Mouse (Mus musculus) midbrain, postnatal 0 days (tissue): ENCODE measurements around the gene Lgals3. TPM values are rescaled to one million over a fixed set of nuclear protein-coding genes. Genes with fewer than 3 reads are reported as not detected.

Experiments
- ATAC-seq: fragments of 200-750 bp; cut with Nextera tagmentation; 2 replicates; pipeline ENCODE4 v1.8.0; 2017; ENCODE audit warnings: moderate number of reproducible peaks, mild to moderate bottlenecking, moderate TSS enrichment, moderate library complexity; ENCODE audit not compliant: low FRiP score
- DNase-seq: peaks from one replicate; pipeline ENCODE4 v3.0.0-alpha.2; 2015; ENCODE audit warnings: low spot score
- H3K27ac ChIP-seq: fragments of 300-500 bp; sonication (generic); 2 replicates; pipeline ENCODE4 v1.5.1; 2014; ENCODE audit warnings: low read depth, mild to moderate bottlenecking, low read length, mixed read lengths
- H3K27me3 ChIP-seq: fragments of 300-500 bp; sonication (generic); 2 replicates; pipeline ENCODE4 v1.6.1; 2014; ENCODE audit warnings: low read length, control low read depth, mixed read lengths; ENCODE audit not compliant: insufficient read depth
- H3K36me3 ChIP-seq: fragments of 300-500 bp; sonication (generic); 2 replicates; pipeline ENCODE4 v1.6.1; 2014; ENCODE audit warnings: low read length, control low read depth, mixed read lengths; ENCODE audit not compliant: insufficient read depth
- H3K4me1 ChIP-seq: fragments of 300-500 bp; sonication (generic); 2 replicates; pipeline ENCODE4 v1.6.1; 2014; ENCODE audit warnings: mild to moderate bottlenecking, control low read depth, antibody characterized with exemption, low read length, mixed read lengths; ENCODE audit not compliant: insufficient read depth
- H3K4me2 ChIP-seq: fragments of 300-500 bp; sonication (generic); 2 replicates; pipeline ENCODE4 v1.6.1; 2014; ENCODE audit warnings: low read depth, mild to moderate bottlenecking, low read length, mixed read lengths; ENCODE audit not compliant: poor library complexity, severe bottlenecking
- H3K4me3 ChIP-seq: fragments of 300-500 bp; sonication (generic); 2 replicates; pipeline ENCODE4 v1.5.1; 2014; ENCODE audit warnings: low read depth, mild to moderate bottlenecking, low read length, moderate library complexity
- H3K9ac ChIP-seq: fragments of 300-500 bp; sonication (generic); replicated peaks from 2 replicates; pipeline ENCODE4 v1.6.1; 2014; ENCODE audit warnings: mild to moderate bottlenecking, low read length, moderate library complexity, mixed read lengths; ENCODE audit not compliant: poor library complexity, severe bottlenecking
- H3K9me3 ChIP-seq: fragments of 300-500 bp; sonication (generic); 2 replicates; pipeline ENCODE4 v1.6.1; 2016; ENCODE audit warnings: low read length, control low read depth
- CTCF ChIP-seq: IDR thresholded peaks from 2 replicates; pipeline ENCODE4 v1.5.1; 2016; ENCODE audit warnings: antibody characterized with exemption, mild to moderate bottlenecking
- WGBS: fragments of 180-500 bp; shearing (Covaris S2); extraction: QIAGEN DNeasy Blood & Tissue Kit; methylation state at CpG from one replicate; pipeline ENCODE4 v1.1.7; 2014; 5-methylcytosine and 5-hydroxymethylcytosine counted together
- polyA plus RNA-seq: library from polyadenylated mRNA; unstranded; fragments of >200 nt; fragmentation: Nextera tagmentation; extraction: Ambion mirVana; gene quantifications from 2 replicates; pipeline ENCODE4 v1.2.1, GENCODE M21; 2015
- total RNA-seq: library from RNA; depleted of rRNA; stranded (reverse); fragments of >200 nt; gene quantifications from 2 replicates; pipeline ENCODE4 v1.2.3, GENCODE M21; 2014

Gene Lgals3
- total and polyA plus RNA-seq, 2 experiments from 2014 or later = 3.7 to 6.3 TPM

- no peak overlapping the region for H3K4me3 ChIP-seq
- no peak overlapping the region for H3K9ac ChIP-seq
- H3K4me2 ChIP-seq = no peak overlapping the region
- DNase-seq = no peak
- 91% methylated on average over 2 of the region's 2 CpGs for WGBS
- no peaks in the 10 kb centered on the region for H3K9me3 ChIP-seq
- H3K36me3 ChIP-seq = no peaks in the 10 kb centered on the region
- TF ChIP-seq CTCF = no peak
- H3K4me1 ChIP-seq = 0 out of 2 replicates have a peak, but pooled peaks cover under 1% of the 10 kb centered on the region
- H3K27me3 ChIP-seq = no peaks in the 10 kb centered on the region
- no peak for ATAC-seq
- no peak overlapping the region for H3K27ac ChIP-seq
Observed at GRCm38 (mm10) chr14:47361418-47361817, 6.1 kb upstream of the Lgals3 start.

GRCm38 (mm10) chr14:47361899-47362298, 5.7 kb upstream of the Lgals3 start:
- TF ChIP-seq CTCF = no peak
- Histone ChIP-seq H3K36me3 (no peaks in the 10 kb centered on the region), H3K9ac (no peak overlapping the region), H3K9me3 (no peaks in the 10 kb centered on the region), H3K4me3 (no peak overlapping the region), H3K27me3 (no peaks in the 10 kb centered on the region), H3K27ac (no peak overlapping the region), H3K4me2 (no peak overlapping the region), H3K4me1 (peaks cover 5% of the 10 kb centered on the region; the same call in 1 of the 2 replicates)
- ATAC-seq (no peak), DNase-seq (no peak)
- 89% methylated on average over 9 of the region's 9 CpGs for WGBS

- DNase-seq (no peak), ATAC-seq (no peak)
- no peak overlapping the region for H3K9ac ChIP-seq
- no peaks in the 10 kb centered on the region for H3K9me3 ChIP-seq
- H3K27me3 ChIP-seq = no peaks in the 10 kb centered on the region
- TF ChIP-seq CTCF = no peak
- H3K4me2 ChIP-seq = peak overlapping the region; percentile 2; the same call in 1 of the 2 replicates
- H3K27ac ChIP-seq = no peak overlapping the region
- peaks cover 13% of the 10 kb centered on the region; the same call in 1 of the 2 replicates for H3K4me1 ChIP-seq
- no peaks in the 10 kb centered on the region for H3K36me3 ChIP-seq
- WGBS = 47% methylated on average over 21 of the region's 21 CpGs
- no peak overlapping the region for H3K4me3 ChIP-seq
Observed at GRCm38 (mm10) chr14:47364742-47365449, 2.7 kb upstream of the Lgals3 start.

DNA sequence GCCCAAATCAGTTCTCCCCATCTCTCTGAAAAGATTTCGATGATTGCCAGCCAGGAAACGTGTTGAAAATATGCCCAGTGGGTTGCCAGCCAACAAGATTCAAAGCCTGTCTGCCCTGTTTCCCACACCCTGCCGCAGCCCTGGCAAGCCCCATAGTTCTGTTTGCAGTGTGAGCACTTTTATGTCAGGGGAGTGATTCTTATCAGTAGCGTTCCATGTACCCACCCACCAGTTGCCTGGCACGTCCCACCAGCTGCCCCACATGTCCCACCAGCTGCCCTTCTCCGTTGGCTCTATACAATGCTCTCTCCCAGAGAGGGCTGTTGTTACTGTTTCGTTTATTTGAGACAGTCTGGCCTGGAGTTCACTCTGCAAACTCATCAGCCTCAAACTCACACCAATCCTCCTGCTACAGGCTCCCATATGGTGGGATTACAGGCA, 650 bp upstream of the Lgals3 start:
- H3K4me2 ChIP-seq = no peak overlapping the region
- H3K27ac ChIP-seq = peak overlapping the region; percentile 79; the same call in 1 of the 2 replicates
- no peak overlapping the region for H3K9ac ChIP-seq
- H3K4me1 ChIP-seq = peaks cover 13% of the 10 kb centered on the region; the same call in 1 of the 2 replicates
- ATAC-seq (peak; percentile 54), DNase-seq (peak; percentile 67)
- 37% methylated on average over 7 of the region's 7 CpGs for WGBS
- no peak overlapping the region for H3K4me3 ChIP-seq
- no peaks in the 10 kb centered on the region for H3K9me3 ChIP-seq
- H3K27me3 ChIP-seq = no peaks in the 10 kb centered on the region
- no peak for TF ChIP-seq CTCF
- no peaks in the 10 kb centered on the region for H3K36me3 ChIP-seq

DNA sequence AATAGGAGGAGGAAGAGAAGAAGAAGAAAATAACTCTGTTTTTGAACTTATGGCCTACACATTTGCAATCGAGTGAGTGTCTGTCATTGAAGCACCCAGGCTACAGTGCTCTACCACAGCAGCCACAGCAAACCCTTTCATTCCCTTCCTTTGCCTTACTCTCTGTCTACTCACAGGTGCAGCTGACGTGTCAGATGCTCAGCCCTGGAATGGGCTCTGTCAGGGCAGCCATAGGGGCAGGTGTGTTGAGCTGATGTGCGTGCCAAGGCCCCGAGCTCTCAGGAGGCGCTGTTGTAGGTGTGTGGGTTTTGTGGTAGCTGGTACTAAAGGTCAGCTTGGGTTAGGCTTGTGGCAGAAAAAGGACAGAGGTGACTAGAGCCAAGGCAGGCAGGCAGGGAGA, 2.2 kb downstream of the Lgals3 start:
- Histone ChIP-seq H3K36me3 (no peaks in the 10 kb centered on the region), H3K9me3 (no peaks in the 10 kb centered on the region), H3K27ac (no peak overlapping the region), H3K9ac (no peak overlapping the region), H3K27me3 (0 out of 2 replicates have a peak, but pooled peaks cover 7% of the 10 kb centered on the region), H3K4me3 (no peak overlapping the region), H3K4me2 (no peak overlapping the region), H3K4me1 (peaks cover 20% of the 10 kb centered on the region)
- ATAC-seq (no peak), DNase-seq (no peak)
- TF ChIP-seq CTCF = no peak
- 91% methylated on average over 5 of the region's 5 CpGs for WGBS

DNA sequence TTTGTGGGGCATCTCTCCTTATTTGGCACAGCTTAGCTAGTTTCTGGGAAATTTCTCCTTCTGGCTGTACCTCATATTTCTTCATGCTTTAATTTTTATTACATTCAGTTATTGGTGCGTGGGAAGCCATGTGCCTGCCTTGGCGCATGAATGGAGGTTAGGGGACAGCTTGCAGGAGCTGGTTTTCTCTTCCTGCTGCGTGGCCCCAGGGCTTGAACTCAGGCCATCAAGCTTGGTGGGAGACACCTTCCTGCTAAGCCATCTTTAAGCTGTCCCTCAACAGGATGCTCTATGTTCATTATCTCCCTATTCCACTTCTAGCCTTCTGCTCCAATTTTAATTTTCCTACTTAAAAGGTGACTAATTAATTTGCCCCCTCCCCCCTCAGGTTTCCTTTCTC, 3.2 kb downstream of the Lgals3 start:
- WGBS = 96% methylated on average over 3 of the region's 3 CpGs
- ATAC-seq (no peak), DNase-seq (no peak)
- Histone ChIP-seq H3K27me3 (0 out of 2 replicates have a peak, but pooled peaks cover 7% of the 10 kb centered on the region), H3K4me2 (no peak overlapping the region), H3K4me3 (no peak overlapping the region), H3K4me1 (peaks cover 20% of the 10 kb centered on the region), H3K9ac (no peak overlapping the region), H3K27ac (no peak overlapping the region), H3K36me3 (no peaks in the 10 kb centered on the region), H3K9me3 (no peaks in the 10 kb centered on the region)
- no peak for TF ChIP-seq CTCF
